Comparison of ENCODE assay signal across 9 mouse cellular contexts in genomic region chr1:79823951-79824633, GRCm38 (mm10). TPM values are rescaled to one million over a fixed set of nuclear protein-coding genes. Genes with fewer than 3 reads are reported as not detected.
DNase-seq lines count a peak whose midpoint lies in the region; ATAC-seq and TF ChIP-seq lines count a peak whose summit lies in the region.
"Had no signal": no experiment of that assay in that cellular context is flagged by ENCODE, and none has a peak within 500 bp of the region (broad histone marks: within the 10 kb centered on the region; RNA-seq: fewer than 3 reads in every experiment).

No protein-coding gene starts in this region.

- peak overlapping the region; percentile 84 for H3K27ac ChIP-seq in kidney, adult 2 months (ENCODE audit: insufficient read depth, low read depth, low read length)
- peak overlapping the region; percentile 39; the same call in 1 of the 2 replicates for H3K27ac ChIP-seq in embryonic facial prominence, embryonic 14.5 days (replicated peaks; ENCODE audit: low read depth, low read length)
- H3K27ac ChIP-seq in limb, embryonic 14.5 days (replicated peaks; ENCODE audit: low read depth, low read length), result no peak overlapping the region
- H3K27ac ChIP-seq: neural tube, embryonic 12.5 days had no signal

- H3K4me3 ChIP-seq in kidney, adult 2 months (ENCODE audit: insufficient read depth, low read depth, low read length), result peak overlapping the region; percentile 55
- H3K4me3 ChIP-seq in embryonic facial prominence, embryonic 14.5 days (ENCODE audit: low read depth, low read length), result 0 out of 2 replicates have a peak overlapping the region, but pooled peaks have one; percentile 6
- peak overlapping the region; percentile 16 for H3K4me3 ChIP-seq in limb, embryonic 14.5 days (replicated peaks; ENCODE audit: low read length)
- H3K4me3 ChIP-seq: neural tube, embryonic 12.5 days had no signal

- no peak for TF ChIP-seq POLR2A in kidney, adult 2 months (IDR thresholded peaks at IDR 0.05; ENCODE audit: low read depth, low read length)
- no peak for TF ChIP-seq POLR2A in limb, embryonic 14.5 days (IDR thresholded peaks at IDR 0.05; ENCODE audit: borderline replicate concordance, extremely low read depth, insufficient read depth, insufficient read length)

- no peaks in the 10 kb centered on the region for H3K9me3 ChIP-seq in embryonic facial prominence, embryonic 14.5 days (ENCODE audit: control insufficient read depth, low read length)
- H3K9me3 ChIP-seq in limb, embryonic 14.5 days (ENCODE audit: control insufficient read depth, low read length), result no peaks in the 10 kb centered on the region
- H3K9me3 ChIP-seq: neural tube, embryonic 12.5 days had no signal

- H3K4me2 ChIP-seq in embryonic facial prominence, embryonic 14.5 days (ENCODE audit: low read depth, low read length), result peak overlapping the region; percentile 37
- H3K4me2 ChIP-seq in limb, embryonic 14.5 days (replicated peaks; ENCODE audit: low read depth, low read length, severe bottlenecking), result peak overlapping the region; percentile 16
- H3K4me2 ChIP-seq: neural tube, embryonic 12.5 days had no signal

- no peak for ATAC-seq in embryonic facial prominence, embryonic 14.5 days (ENCODE audit: low read depth)
- no peak for ATAC-seq in limb, embryonic 14.5 days (ENCODE audit: low FRiP score, low read depth)

- no peak overlapping the region for H3K9ac ChIP-seq in embryonic facial prominence, embryonic 14.5 days (ENCODE audit: low read depth, low read length)
- H3K9ac ChIP-seq in limb, embryonic 14.5 days (ENCODE audit: low read depth, low read length, severe bottlenecking), result no peak overlapping the region
- H3K9ac ChIP-seq: neural tube, embryonic 12.5 days had no signal

- WGBS in kidney, adult 2 months, result 28% methylated on average over 14 of the region's 14 CpGs
- 59% methylated on average over 14 of the region's 14 CpGs for WGBS in embryonic facial prominence, embryonic 14.5 days
- WGBS in limb, embryonic 14.5 days, result 36% methylated on average over 14 of the region's 14 CpGs

- TF ChIP-seq CTCF in kidney, adult 2 months (conservative IDR thresholded peaks at IDR 0.05; ENCODE audit: insufficient read depth, insufficient read length, low read depth, low read length), result no peak

- H3K27me3 ChIP-seq in kidney, adult 2 months (replicated peaks; ENCODE audit: control insufficient read depth, insufficient read depth, low read length), result no peaks in the 10 kb centered on the region
- no peaks in the 10 kb centered on the region for H3K27me3 ChIP-seq in embryonic facial prominence, embryonic 14.5 days (replicated peaks; ENCODE audit: control insufficient read depth, insufficient read depth, low read length)
- no peaks in the 10 kb centered on the region for H3K27me3 ChIP-seq in limb, embryonic 14.5 days (ENCODE audit: control insufficient read depth, insufficient read depth, low read length)
- H3K27me3 ChIP-seq: neural tube, embryonic 12.5 days had no signal

- H3K4me1 ChIP-seq in kidney, adult 2 months (ENCODE audit: control insufficient read depth, insufficient read depth, low read length), result no peaks in the 10 kb centered on the region
- peaks cover 18% of the 10 kb centered on the region for H3K4me1 ChIP-seq in embryonic facial prominence, embryonic 14.5 days (ENCODE audit: control insufficient read depth, insufficient read depth, low read length)
- peaks cover 29% of the 10 kb centered on the region for H3K4me1 ChIP-seq in limb, embryonic 14.5 days (ENCODE audit: control insufficient read depth, insufficient read depth, low read length)

- H3K36me3 ChIP-seq in kidney, adult 2 months (ENCODE audit: control insufficient read depth, insufficient read depth, low read length), result no peaks in the 10 kb centered on the region
- H3K36me3 ChIP-seq in embryonic facial prominence, embryonic 14.5 days (ENCODE audit: control insufficient read depth, insufficient read depth, low read length), result peaks cover 8% of the 10 kb centered on the region; the same call in 1 of the 2 replicates
- peaks cover 14% of the 10 kb centered on the region for H3K36me3 ChIP-seq in limb, embryonic 14.5 days (ENCODE audit: control insufficient read depth, insufficient read depth, low read length)

- peak; percentile 22 for DNase-seq in kidney, adult 2 months
- no peak for DNase-seq in kidney, adult 8-10 months
- peak; percentile 14 for DNase-seq in Muller cell, postnatal 12 days (ENCODE audit: inconsistent ontology term)
- DNase-seq in embryonic facial prominence, embryonic 14.5 days (ENCODE audit: low spot score), result no peak
- DNase-seq in limb, embryonic 14.5 days (ENCODE audit: low spot score), result peak; percentile 35
- DNase-seq in yolk sac, embryonic 10.5 days (ENCODE audit: low spot score), result no peak
- DNase-seq in layer of hippocampus, postnatal 14 days (ENCODE audit: low spot score in 2 of 2), result no peak
- DNase-seq: layer of hippocampus, postnatal 36 days had no signal

RNA-seq across cellular contexts. Expression of gene Serpine2, which starts 36.9 kb away (rescaled TPM):
- 27.2 and 30.6 TPM in 2 replicates for polyA plus RNA-seq in kidney, adult 2 months (2012; rRNA removed)
- polyA plus RNA-seq in embryonic facial prominence, embryonic 14.5 days (2014; fragmentation: Nextera tagmentation; extraction: Ambion mirVana), result 287 and 300 TPM in 2 replicates
- 107 and 117 TPM in 2 replicates for polyA plus RNA-seq in limb, embryonic 14.5 days (2012; rRNA removed)
- 159 and 176 TPM in 2 replicates for polyA plus RNA-seq in limb, embryonic 14.5 days (2014; fragmentation: Nextera tagmentation; extraction: Ambion mirVana)
- total RNA-seq in layer of hippocampus, postnatal 14 days (2021), result 100 to 1,000 TPM; 178 to 195 TPM

RNA-seq across cellular contexts. Expression of gene Wdfy1, which starts 48.1 kb away (rescaled TPM):
- polyA plus RNA-seq in kidney, adult 2 months (2012; rRNA removed), result 46.4 and 46.9 TPM in 2 replicates
- polyA plus RNA-seq in embryonic facial prominence, embryonic 14.5 days (2014; fragmentation: Nextera tagmentation; extraction: Ambion mirVana), result 42.6 and 45.4 TPM in 2 replicates
- 20.8 and 22.1 TPM in 2 replicates for polyA plus RNA-seq in limb, embryonic 14.5 days (2012; rRNA removed)
- polyA plus RNA-seq in limb, embryonic 14.5 days (2014; fragmentation: Nextera tagmentation; extraction: Ambion mirVana), result 31.1 and 37.1 TPM in 2 replicates
- 10 to 100 TPM; 37.9 to 39.1 TPM for total RNA-seq in layer of hippocampus, postnatal 14 days (2021)

RNA-seq across cellular contexts. Expression of gene Mrpl44, which starts 48.3 kb away (rescaled TPM):
- polyA plus RNA-seq in kidney, adult 2 months (2012; rRNA removed), result 16.0 and 21.4 TPM in 2 replicates
- 37.4 and 43.4 TPM in 2 replicates for polyA plus RNA-seq in embryonic facial prominence, embryonic 14.5 days (2014; fragmentation: Nextera tagmentation; extraction: Ambion mirVana)
- 22.2 and 24.6 TPM in 2 replicates for polyA plus RNA-seq in limb, embryonic 14.5 days (2012; rRNA removed)
- polyA plus RNA-seq in limb, embryonic 14.5 days (2014; fragmentation: Nextera tagmentation; extraction: Ambion mirVana), result 38.1 and 41.2 TPM in 2 replicates
- 10 to 100 TPM; 23.2 to 25.9 TPM for total RNA-seq in layer of hippocampus, postnatal 14 days (2021)

Comparison
In these comparisons a context has a peak if more than half of its experiments do, and no peak if none do; other contexts are left out.
1. DNase-seq: peak in kidney, adult 2 months (single experiment), Muller cell, postnatal 12 days (single experiment) and limb, embryonic 14.5 days (single experiment); none in kidney, adult 8-10 months (0 of 2), embryonic facial prominence, embryonic 14.5 days (single experiment), yolk sac, embryonic 10.5 days (single experiment) and layer of hippocampus, postnatal 14 days (0 of 2).
2. Peak in every context shown above with its lines, with median percentiles within 50 percentile points of each other: H3K4me3 ChIP-seq.